In genomic region chr17:28029308-28029707, GRCm38 (mm10) we compare ENCODE assay signal across 7 mouse cellular contexts. TPM values are rescaled to one million over a fixed set of nuclear protein-coding genes. Genes with fewer than 3 reads are reported as not detected.
DNase-seq lines count a peak whose midpoint lies in the region; ATAC-seq lines count a peak whose summit lies in the region.

No protein-coding gene starts in this region.

- DNase-seq in kidney, adult 8-10 months = no peak
- peak; percentile 49 for DNase-seq in ES-CJ7 (ENCODE audit: low read depth, low spot score)
- DNase-seq in embryonic facial prominence, embryonic 11.5 days (ENCODE audit: low spot score) = peak; percentile 29
- no peak for DNase-seq in liver, embryonic 11.5 days (ENCODE audit: low spot score)
- no peak for DNase-seq in spleen, postnatal 14 days (ENCODE audit: low spot score in 2 of 2)
- no peak for DNase-seq in layer of hippocampus, adult 18-20 months (ENCODE audit: low spot score in 2 of 2)

- H3K27me3 ChIP-seq in kidney, embryonic 15.5 days = no peaks in the 10 kb centered on the region
- H3K27me3 ChIP-seq in embryonic facial prominence, embryonic 11.5 days (ENCODE audit: control insufficient read depth, insufficient read depth, low read length) = no peaks in the 10 kb centered on the region
- no peaks in the 10 kb centered on the region for H3K27me3 ChIP-seq in liver, embryonic 11.5 days (replicated peaks; ENCODE audit: control insufficient read depth, insufficient read depth, low read length)

- H3K27ac ChIP-seq in kidney, embryonic 15.5 days = peak overlapping the region; percentile 75
- no peak overlapping the region for H3K27ac ChIP-seq in embryonic facial prominence, embryonic 11.5 days (replicated peaks; ENCODE audit: low read depth, low read length)
- 0 out of 2 replicates have a peak overlapping the region, but pooled peaks have one; percentile 34 for H3K27ac ChIP-seq in liver, embryonic 11.5 days (ENCODE audit: low read depth, low read length)

- no peaks in the 10 kb centered on the region for H3K9me3 ChIP-seq in kidney, embryonic 15.5 days (replicated peaks)
- H3K9me3 ChIP-seq in embryonic facial prominence, embryonic 11.5 days (replicated peaks; ENCODE audit: control insufficient read depth, low read length) = no peaks in the 10 kb centered on the region
- H3K9me3 ChIP-seq in liver, embryonic 11.5 days (ENCODE audit: control insufficient read depth, low read length) = no peaks in the 10 kb centered on the region

- WGBS in kidney, embryonic 15.5 days = 49% methylated on average over 2 of the region's 2 CpGs
- WGBS in embryonic facial prominence, embryonic 11.5 days = 46% methylated on average over 2 of the region's 2 CpGs
- WGBS in liver, embryonic 11.5 days = 60% methylated on average over 2 of the region's 2 CpGs

- no peak overlapping the region for H3K4me2 ChIP-seq in kidney, embryonic 15.5 days
- H3K4me2 ChIP-seq in embryonic facial prominence, embryonic 11.5 days (ENCODE audit: low read depth, low read length) = no peak overlapping the region
- no peak overlapping the region for H3K4me2 ChIP-seq in liver, embryonic 11.5 days

- H3K4me3 ChIP-seq in kidney, embryonic 15.5 days (replicated peaks) = no peak overlapping the region
- H3K4me3 ChIP-seq in embryonic facial prominence, embryonic 11.5 days (ENCODE audit: low read depth, low read length) = no peak overlapping the region
- no peak overlapping the region for H3K4me3 ChIP-seq in liver, embryonic 11.5 days (ENCODE audit: low read depth, low read length)

- 0 out of 2 replicates have a peak, but pooled peaks cover 5% of the 10 kb centered on the region for H3K36me3 ChIP-seq in kidney, embryonic 15.5 days
- no peaks in the 10 kb centered on the region for H3K36me3 ChIP-seq in embryonic facial prominence, embryonic 11.5 days (replicated peaks; ENCODE audit: control insufficient read depth, insufficient read depth, low read depth, low read length)
- no peaks in the 10 kb centered on the region for H3K36me3 ChIP-seq in liver, embryonic 11.5 days (ENCODE audit: control insufficient read depth, insufficient read depth, low read length)

- H3K4me1 ChIP-seq in kidney, embryonic 15.5 days = peaks cover 55% of the 10 kb centered on the region
- H3K4me1 ChIP-seq in embryonic facial prominence, embryonic 11.5 days (ENCODE audit: control insufficient read depth, insufficient read depth, low read length) = peaks cover 2% of the 10 kb centered on the region; the same call in 1 of the 2 replicates
- peaks cover 35% of the 10 kb centered on the region for H3K4me1 ChIP-seq in liver, embryonic 11.5 days (replicated peaks; ENCODE audit: control insufficient read depth, insufficient read depth, low read length)

- no peak for ATAC-seq in kidney, embryonic 15.5 days (replicated peaks; ENCODE audit: low FRiP score)
- no peak for ATAC-seq in embryonic facial prominence, embryonic 11.5 days (replicated peaks; ENCODE audit: insufficient number of reproducible peaks, low FRiP score, low TSS enrichment, low read depth)
- no peak for ATAC-seq in liver, embryonic 11.5 days (replicated peaks; ENCODE audit: low FRiP score)

- no peak overlapping the region for H3K9ac ChIP-seq in kidney, embryonic 15.5 days
- H3K9ac ChIP-seq in embryonic facial prominence, embryonic 11.5 days (replicated peaks; ENCODE audit: low read length) = no peak overlapping the region
- H3K9ac ChIP-seq in liver, embryonic 11.5 days (ENCODE audit: low read depth, low read length) = no peak overlapping the region

RNA-seq across cellular contexts. Expression of gene Tcp11, which starts 51.1 kb away (rescaled TPM):
- 5.8 and 6.1 TPM in 2 replicates for polyA plus RNA-seq in kidney, embryonic 15.5 days (2015; fragmentation: Nextera tagmentation; extraction: Ambion mirVana)
- 1.1 and 1.3 TPM in 2 replicates for polyA plus RNA-seq in embryonic facial prominence, embryonic 11.5 days (2014; fragmentation: Nextera tagmentation; extraction: Ambion mirVana)
- polyA plus RNA-seq in liver, embryonic 11.5 days (2014; fragmentation: Nextera tagmentation; extraction: Ambion mirVana) = 0.61 and 0.97 TPM in 2 replicates
- total RNA-seq in layer of hippocampus, adult 18-20 months (2021) = 1 to 10 TPM in 1 of 2 experiments, under 1 TPM in 1; 0.68 to 1.6 TPM

Comparison
In these comparisons a context has a peak if more than half of its experiments do, and no peak if none do; other contexts are left out.
1. DNase-seq: peak in ES-CJ7 (single experiment) and embryonic facial prominence, embryonic 11.5 days (single experiment); none in kidney, adult 8-10 months (0 of 2), liver, embryonic 11.5 days (single experiment), spleen, postnatal 14 days (0 of 2) and layer of hippocampus, adult 18-20 months (0 of 2).